Mouse (Mus musculus) adrenal gland, postnatal 25 days (tissue): ENCODE measurements around the gene Hist1h2bn. TPM values are rescaled to one million over a fixed set of nuclear protein-coding genes. Genes with fewer than 3 reads are reported as not detected.
"Not testable (repeated sequence)": the region's sequence is repeated elsewhere in the genome, so short reads cannot be mapped to it uniquely, and the experiment has no call there.

Experiments
- DNase-seq: peaks from one replicate; pipeline ENCODE4 v3.0.0; 2021; ENCODE audit warnings: mixed read lengths
- microRNA-seq, 2 experiments: library from miRNA; unstranded; fragments of <30 nt; microRNA quantifications; one replicate each; pipeline ENCODE4 v1.2.0; 2021
- total RNA-seq: library from RNA; stranded (reverse); gene quantifications from 2 replicates; pipeline ENCODE4 v1.2.3, GENCODE M21; 2021

Gene Hist1h2bn
- total RNA-seq, 1 experiment from 2014 or later: 52.6 TPM

DNA sequence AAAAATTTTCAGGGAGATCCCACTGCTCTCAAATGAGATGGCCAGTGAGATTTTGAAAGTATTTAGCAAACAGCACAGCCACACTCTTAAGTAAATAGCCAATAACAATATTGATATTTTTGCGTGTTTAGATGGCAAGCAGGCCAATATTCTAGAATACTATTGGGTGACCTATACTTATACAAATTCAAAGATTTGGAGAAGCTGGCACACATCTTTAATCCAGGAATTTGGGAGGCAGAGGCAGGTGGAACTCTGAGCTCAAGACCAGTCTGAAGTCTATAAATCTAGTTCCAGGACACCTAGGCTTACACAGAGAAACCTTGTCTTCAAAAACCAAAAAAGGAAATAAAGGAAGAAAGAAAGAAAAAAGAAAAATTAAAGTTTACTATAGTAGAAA is 27.7 kb downstream of the Hist1h2bn start:
- DNase-seq: no peak

DNA sequence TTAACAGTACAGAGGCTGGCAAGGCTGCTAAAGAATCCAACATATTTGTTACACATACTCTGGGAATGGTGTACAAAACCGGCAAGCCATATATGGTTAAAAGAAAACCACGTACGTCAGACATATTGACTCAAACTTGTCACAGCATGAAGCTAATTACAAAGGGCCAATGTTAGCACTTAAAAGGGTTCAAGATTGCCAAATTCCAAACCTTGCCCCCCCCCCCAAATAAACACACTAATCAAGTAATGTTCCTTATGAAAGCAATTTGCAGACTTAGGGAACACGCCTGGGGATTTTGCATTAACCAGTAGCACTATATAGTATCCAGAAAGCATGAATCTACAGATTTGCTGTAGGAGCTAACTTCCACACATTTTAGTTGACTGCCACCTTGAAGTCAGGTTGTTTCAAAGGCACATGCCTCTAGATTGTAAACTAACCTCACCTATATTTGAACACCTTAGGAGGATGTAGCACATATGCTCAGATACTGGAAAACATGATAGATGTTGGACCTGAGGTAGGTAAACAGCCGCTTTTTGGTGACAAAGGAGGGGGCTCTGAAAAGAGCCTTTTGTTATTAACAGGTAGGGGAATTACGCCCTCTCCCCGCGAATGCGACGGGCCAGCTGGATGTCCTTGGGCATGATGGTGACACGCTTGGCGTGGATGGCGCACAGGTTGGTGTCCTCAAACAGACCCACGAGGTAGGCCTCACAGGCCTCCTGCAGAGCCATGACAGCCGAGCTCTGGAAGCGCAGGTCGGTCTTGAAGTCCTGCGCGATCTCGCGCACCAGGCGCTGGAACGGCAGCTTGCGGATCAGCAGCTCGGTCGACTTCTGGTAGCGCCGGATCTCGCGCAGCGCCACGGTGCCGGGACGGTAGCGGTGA is 28.7 kb downstream of the Hist1h2bn start:
- DNase-seq: peak; percentile 7

DNA sequence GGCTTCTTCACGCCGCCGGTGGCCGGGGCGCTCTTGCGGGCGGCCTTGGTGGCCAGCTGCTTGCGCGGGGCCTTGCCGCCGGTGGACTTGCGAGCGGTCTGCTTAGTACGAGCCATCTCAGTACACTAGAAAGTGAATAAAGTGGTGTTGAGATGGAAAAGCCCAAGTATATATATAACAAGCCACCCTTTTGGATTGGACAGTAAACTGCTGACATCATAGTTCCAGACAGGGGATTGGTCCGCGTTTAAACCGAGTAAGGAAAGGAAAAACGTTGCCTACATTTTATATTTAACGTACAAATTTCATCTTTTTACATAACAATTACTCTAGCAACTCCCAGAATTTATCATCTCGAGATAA is 29.3 kb downstream of the Hist1h2bn start, which contains the start of gene Hist1h3i:
TSS of gene Hist1h3i (minus strand) at position 116 of the 363 bp plus-strand sequence.
- peak; percentile 13 for DNase-seq

DNA sequence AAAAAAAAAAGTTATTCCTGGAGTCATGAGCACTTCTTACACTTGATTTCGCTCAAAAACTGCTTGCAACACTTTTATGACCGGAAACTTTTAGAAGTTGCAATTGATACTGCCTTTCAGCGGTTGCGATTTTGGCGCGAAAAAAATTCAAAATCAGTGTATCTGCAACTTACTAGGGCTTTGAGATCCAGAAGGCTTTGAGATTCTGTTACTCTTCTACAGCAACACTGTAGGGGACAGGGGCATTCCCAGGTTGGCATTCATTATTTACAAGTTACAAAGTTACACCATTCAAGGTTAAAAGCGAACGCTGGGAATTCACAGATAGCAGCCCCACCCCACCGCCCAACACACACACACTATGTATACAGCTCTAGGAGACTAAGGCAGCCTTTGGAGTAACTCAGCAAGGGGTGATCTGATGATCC is 29.8 kb downstream of the Hist1h2bn start:
- no peak for DNase-seq

DNA sequence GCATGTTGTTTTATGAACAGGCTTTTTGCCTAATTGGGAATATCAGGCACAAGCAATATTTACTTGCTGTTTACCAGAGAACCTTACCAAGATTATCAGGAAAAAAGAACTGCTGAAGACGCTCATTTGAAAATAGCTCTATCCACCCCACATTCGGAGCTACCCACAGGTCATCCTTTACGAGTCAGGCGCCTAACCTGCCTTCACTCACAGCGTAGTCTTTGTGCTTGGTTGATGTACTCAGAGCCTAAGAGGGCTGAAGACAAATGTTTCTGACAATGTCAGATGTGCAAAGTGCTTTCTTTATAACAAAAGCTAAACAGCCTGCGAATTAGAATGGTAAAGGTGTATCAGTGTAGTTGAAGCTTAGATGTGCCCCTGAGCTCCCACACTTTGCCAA is 30.4 kb downstream of the Hist1h2bn start:
- no peak for DNase-seq

DNA sequence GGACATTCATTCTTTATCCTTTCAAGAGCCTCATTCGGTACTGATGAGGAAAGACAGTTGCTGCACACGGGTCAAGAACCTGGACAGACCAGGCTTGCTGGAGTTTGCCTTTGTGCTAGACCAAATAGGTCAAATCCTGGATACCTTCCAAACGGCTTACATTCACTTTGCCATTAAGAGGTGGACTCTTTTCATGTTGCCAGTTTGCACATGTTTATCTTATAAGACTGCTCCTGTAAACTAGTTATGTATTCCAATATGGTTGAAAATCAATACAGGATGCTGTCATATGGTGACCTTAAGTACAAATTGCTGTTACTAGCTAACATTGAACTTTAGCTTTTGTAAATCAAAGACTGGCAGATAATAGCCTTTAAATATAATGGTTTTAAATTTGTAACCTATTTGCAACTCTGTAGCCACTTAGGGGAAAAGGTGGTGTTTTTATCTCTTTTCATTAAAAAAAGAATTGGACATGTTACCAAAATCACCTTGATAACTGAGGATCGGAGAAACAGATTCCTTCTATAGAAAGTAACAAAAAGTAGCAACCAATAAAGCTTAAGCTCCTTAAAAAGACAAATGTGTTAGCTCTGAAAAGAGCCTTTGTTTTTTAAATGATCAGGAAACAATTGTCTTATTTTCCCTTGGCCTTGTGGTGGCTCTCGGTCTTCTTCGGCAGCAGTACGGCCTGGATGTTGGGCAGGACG is 32.4 kb downstream of the Hist1h2bn start:
- DNase-seq: no peak

DNA sequence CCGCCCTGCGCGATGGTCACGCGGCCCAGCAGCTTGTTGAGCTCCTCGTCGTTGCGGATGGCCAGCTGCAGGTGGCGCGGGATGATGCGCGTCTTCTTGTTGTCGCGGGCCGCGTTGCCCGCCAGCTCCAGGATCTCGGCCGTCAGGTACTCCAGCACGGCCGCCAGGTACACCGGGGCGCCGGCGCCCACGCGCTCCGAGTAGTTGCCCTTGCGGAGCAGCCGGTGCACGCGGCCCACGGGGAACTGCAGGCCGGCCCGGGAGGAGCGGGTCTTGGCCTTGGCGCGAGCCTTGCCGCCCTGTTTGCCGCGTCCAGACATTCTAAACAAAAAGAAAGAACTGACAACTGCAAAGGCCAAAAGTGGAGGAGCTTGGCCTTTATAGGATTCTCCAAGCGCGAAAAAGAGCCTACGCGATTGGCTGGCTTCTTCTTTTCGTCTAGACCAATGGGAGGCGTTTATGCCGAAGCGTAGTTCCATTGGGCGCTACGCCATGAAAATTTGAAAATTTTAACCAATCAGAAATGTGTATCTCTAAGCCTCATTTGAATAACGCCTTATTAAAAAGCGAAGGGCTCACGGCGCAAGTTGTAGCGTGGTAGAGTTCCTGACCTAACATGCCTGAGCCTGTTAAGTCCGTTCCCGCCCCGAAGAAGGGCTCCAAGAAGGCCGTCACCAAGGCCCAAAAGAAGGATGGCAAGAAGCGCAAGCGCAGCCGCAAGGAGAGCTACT is 33.1 kb downstream of the Hist1h2bn start, which contains the start of the genes Hist1h2an and Hist1h2bp:
TSS of gene Hist1h2an (minus strand) at position 320 of the 731 bp plus-strand sequence.
TSS of gene Hist1h2bp (plus strand) at position 563 of the 731 bp plus-strand sequence.
- DNase-seq: peak; percentile 61

DNA sequence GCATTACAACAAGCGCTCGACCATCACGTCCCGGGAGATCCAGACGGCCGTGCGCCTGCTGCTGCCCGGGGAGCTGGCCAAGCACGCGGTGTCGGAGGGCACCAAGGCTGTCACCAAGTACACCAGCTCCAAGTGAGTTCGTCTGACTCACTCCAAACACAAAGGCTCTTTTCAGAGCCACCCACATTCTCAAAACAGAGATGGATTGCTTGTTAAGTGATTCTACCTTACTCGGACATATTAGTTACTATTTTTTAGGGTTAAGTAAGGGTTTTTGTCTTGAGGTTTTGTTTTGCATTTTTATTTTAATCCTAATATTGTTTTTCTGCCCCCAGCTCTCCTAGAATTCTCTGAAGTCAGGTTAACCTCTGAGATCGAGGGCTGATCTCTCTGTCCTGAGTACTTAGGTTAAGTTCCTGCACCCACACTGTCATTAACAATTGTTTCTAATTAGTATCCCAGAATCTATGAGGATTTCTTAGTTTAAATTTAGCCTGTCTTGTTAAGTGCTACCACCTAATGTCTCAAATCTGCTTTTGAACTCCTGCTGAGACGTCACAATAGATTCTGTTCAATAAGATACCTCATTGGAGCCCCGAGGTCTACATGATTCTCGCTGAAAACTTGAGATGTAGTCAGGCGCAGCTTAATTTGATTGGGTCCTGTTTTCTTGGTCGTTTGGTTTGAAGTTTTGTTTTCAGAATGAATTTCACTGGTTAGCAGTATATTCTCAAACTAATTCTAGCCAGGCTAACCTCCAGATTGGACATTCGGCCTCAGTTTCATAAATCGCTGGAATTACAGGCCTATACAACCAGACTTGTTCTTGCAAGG is 34.1 kb downstream of the Hist1h2bn start:
- DNase-seq: no peak

DNA sequence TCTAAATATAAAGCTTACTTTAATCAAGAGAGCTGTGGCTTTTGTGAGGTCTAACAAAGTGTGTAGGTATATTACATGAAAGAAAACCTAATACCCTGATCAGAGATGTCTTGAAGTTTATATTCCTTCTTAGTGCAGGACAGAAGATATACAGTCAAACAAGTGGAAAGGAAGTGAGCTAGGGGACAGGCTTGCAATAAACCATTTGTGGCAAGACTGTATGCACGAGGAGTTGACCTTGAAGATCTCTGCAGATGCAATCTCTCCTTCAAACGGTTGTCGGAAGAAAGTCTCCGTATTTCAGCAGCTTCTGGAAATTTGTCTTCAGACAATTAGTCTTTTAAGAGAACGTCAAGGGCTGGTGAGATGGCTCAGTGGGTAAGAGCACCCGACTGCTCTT is 36.0 kb downstream of the Hist1h2bn start:
- no peak for DNase-seq

DNA sequence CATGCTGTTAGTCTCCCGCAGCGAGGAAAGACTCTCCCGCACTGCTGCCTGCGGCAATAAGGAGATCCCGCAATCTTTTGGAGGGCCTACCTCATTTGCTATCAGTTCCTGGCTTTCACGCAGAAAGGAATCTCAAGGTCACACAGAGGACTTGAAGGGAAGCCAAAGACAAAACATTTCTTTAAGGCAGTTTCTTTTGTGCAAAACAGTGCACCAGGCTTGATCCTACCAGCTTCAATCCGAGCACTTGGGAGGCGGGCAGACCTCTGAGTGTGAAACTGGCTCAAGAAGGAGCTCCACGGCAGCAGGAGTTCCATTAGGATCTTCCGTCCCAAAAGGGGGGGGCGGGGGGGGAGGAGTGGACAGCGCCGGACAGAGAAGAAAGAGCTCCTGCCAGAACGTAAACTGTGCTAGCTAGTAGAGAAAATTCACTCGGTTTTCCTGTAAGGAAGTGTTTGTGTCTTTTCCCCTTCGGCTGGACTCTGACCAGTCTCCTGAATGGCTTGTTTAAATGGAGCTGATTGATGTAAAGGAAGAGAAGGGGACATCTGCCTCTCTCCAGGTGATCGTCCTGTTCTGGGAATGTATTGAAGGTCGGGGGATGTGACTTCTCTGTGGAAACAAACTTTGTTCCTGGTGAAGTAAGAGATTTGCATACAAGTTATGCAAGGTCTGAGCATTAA is 36.8 kb downstream of the Hist1h2bn start:
- DNase-seq: no peak

DNA sequence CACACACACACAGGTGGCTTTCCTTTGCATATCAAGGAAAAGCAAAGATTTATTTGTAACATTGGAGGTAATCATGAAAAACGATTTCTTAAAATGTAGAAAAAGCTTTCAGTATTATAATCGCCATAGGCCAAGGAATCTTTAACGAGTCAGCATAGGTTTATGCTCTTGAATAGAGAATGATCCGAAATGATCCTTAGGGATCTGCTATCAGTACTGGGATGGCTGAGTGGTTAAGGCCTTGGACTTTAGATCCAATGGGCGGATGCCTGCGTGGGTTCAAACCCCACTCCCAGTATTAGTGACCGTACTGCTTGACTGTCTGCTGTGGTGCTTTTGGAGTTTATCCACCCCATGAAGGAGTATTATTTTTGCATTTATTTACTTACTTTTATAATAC is 41.7 kb downstream of the Hist1h2bn start:
- no peak for DNase-seq

DNA sequence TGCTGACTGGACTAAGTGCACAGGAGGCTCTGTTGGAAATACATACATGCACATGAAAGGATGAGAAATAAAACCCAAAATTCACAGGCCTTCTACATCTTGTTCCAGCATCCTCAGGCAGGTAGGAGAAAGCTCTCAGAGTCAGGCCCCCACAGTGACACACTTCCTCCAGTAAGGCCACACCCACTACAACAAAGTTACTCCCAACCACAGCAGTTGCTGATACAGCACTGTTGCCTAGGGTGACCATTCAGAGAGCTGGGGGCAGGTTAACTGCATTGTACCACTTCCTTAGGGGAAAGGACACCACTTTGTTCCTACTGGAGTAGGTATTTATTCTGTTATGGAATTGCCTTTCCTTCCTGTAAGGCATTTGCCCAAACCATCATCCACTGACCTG is 43.2 kb downstream of the Hist1h2bn start:
- DNase-seq: not testable (repeated sequence)

DNA sequence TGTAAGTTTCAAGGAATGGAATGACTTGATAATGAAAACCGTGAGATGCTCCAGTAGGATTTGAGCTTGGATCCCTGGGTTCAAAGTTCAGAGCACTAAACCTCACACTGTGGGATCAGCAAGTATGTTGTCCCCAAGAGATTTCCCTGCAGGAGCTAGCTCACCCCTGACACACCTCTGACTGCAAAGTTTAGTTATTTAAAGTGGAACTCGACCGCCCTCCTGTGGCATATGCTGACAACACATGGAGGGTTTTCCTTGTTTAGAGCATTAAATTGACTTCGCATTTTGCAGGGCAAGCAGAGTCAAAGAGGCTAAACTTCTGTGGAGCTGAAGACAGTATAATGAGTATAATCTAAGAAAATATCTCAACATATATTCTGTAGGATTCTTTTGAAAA is 49.1 kb downstream of the Hist1h2bn start:
- not testable (repeated sequence) for DNase-seq

Small RNAs within 50 kb of the gene (microRNA-seq; reads per million reads assigned to microRNA genes)
- gene Gm44346: 0 reads per million in 2 experiments
- 0 reads per million in 2 experiments for gene Gm44357
- 0 to 0.34 reads per million in 2 experiments for gene Gm44367
- 0 to 0.34 reads per million in 2 experiments for gene Gm44454

Other genes with a start within 250 kb of the Hist1h2bn start
- 19.8 and 28.4 TPM in 2 replicates for gene Zkscan8, start 223.0 kb upstream of the Hist1h2bn start, total RNA-seq
- gene Olfr1366, start 211.3 kb upstream of the Hist1h2bn start, total RNA-seq: not detected in 2 replicates
- gene Olfr1535, start 194.2 kb upstream of the Hist1h2bn start, total RNA-seq: not detected in 2 replicates
- gene Olfr1364, start 172.4 kb upstream of the Hist1h2bn start, total RNA-seq: not detected in 2 replicates
- not detected in 2 replicates for gene Olfr1362, start 140.1 kb upstream of the Hist1h2bn start, total RNA-seq
- gene Olfr11, start 111.6 kb upstream of the Hist1h2bn start, total RNA-seq: not detected in 2 replicates
- gene Olfr1361, start 90.7 kb upstream of the Hist1h2bn start, total RNA-seq: not detected in 2 replicates
- gene Olfr1360, start 76.7 kb upstream of the Hist1h2bn start, total RNA-seq: not detected in 2 replicates
- gene Olfr1359, start 56.0 kb upstream of the Hist1h2bn start, total RNA-seq: not detected in 2 replicates
- gene Hist1h2bl, start 38.0 kb upstream of the Hist1h2bn start, total RNA-seq: 91.0 and 102 TPM in 2 replicates
- 9.0 and 60.3 TPM in 2 replicates for gene Hist1h2ai, start 37.7 kb upstream of the Hist1h2bn start, total RNA-seq
- 105 and 138 TPM in 2 replicates for gene Hist1h3h, start 36.5 kb upstream of the Hist1h2bn start, total RNA-seq
- gene Hist1h2bm, start 32.1 kb upstream of the Hist1h2bn start, total RNA-seq: 26.4 and 32.4 TPM in 2 replicates
- gene Hist1h4j, start 19.1 kb upstream of the Hist1h2bn start, total RNA-seq: 20.5 and 22.8 TPM in 2 replicates
- gene Hist1h4k, start 3.6 kb upstream of the Hist1h2bn start, total RNA-seq: 152 and 260 TPM in 2 replicates
- 28.8 and 39.5 TPM in 2 replicates for gene Hist1h2ak, start 296 bp upstream of the Hist1h2bn start, total RNA-seq
- gene Hist1h1b, start 26.5 kb downstream of the Hist1h2bn start, total RNA-seq: 48.9 and 60.4 TPM in 2 replicates
- gene Hist1h3i, start 29.2 kb downstream of the Hist1h2bn start, total RNA-seq: 122 and 132 TPM in 2 replicates
- 17.4 and 21.1 TPM in 2 replicates for gene Hist1h2an, start 33.1 kb downstream of the Hist1h2bn start, total RNA-seq
- gene Hist1h2bp, start 33.3 kb downstream of the Hist1h2bn start, total RNA-seq: 37.8 and 38.3 TPM in 2 replicates
- gene Hist1h2bq, start 56.1 kb downstream of the Hist1h2bn start, total RNA-seq: 40.4 and 87.7 TPM in 2 replicates
- 56.7 and 173 TPM in 2 replicates for gene Hist1h2ao, start 56.3 kb downstream of the Hist1h2bn start, total RNA-seq
- 279 and 356 TPM in 2 replicates for gene Hist1h4m, start 57.6 kb downstream of the Hist1h2bn start, total RNA-seq
- gene Hist1h4n, start 78.1 kb downstream of the Hist1h2bn start, total RNA-seq: 43.4 and 51.9 TPM in 2 replicates
- 4.5 and 108 TPM in 2 replicates for gene Hist1h2ap, start 79.4 kb downstream of the Hist1h2bn start, total RNA-seq
- gene Hist1h2br, start 79.6 kb downstream of the Hist1h2bn start, total RNA-seq: 39.7 and 86.5 TPM in 2 replicates
- 2.0 and 2.1 TPM in 2 replicates for gene Zfp184, start 191.0 kb downstream of the Hist1h2bn start, total RNA-seq
- not detected in 2 replicates for gene Pom121l2, start 227.1 kb downstream of the Hist1h2bn start, total RNA-seq